Mouse (Mus musculus) midbrain, postnatal 0 days (tissue): Measurements from ENCODE around the gene 4930402H24Rik. TPM values are rescaled to one million over a fixed set of nuclear protein-coding genes. Genes with fewer than 3 reads are reported as not detected.

ENCODE experiments used
- ATAC-seq: fragments of 200-750 bp; cut with Nextera tagmentation; 2 replicates; pipeline ENCODE4 v1.8.0; 2017; ENCODE audit warnings: moderate number of reproducible peaks, mild to moderate bottlenecking, moderate TSS enrichment, moderate library complexity; ENCODE audit not compliant: low FRiP score
- DNase-seq: peaks from one replicate; pipeline ENCODE4 v3.0.0-alpha.2; 2015; ENCODE audit warnings: low spot score
- H3K27ac ChIP-seq: fragments of 300-500 bp; sonication (generic); 2 replicates; pipeline ENCODE4 v1.5.1; 2014; ENCODE audit warnings: low read depth, mild to moderate bottlenecking, low read length, mixed read lengths
- H3K27me3 ChIP-seq: fragments of 300-500 bp; sonication (generic); 2 replicates; pipeline ENCODE4 v1.6.1; 2014; ENCODE audit warnings: low read length, control low read depth, mixed read lengths; ENCODE audit not compliant: insufficient read depth
- H3K36me3 ChIP-seq: fragments of 300-500 bp; sonication (generic); 2 replicates; pipeline ENCODE4 v1.6.1; 2014; ENCODE audit warnings: low read length, control low read depth, mixed read lengths; ENCODE audit not compliant: insufficient read depth
- H3K4me1 ChIP-seq: fragments of 300-500 bp; sonication (generic); 2 replicates; pipeline ENCODE4 v1.6.1; 2014; ENCODE audit warnings: mild to moderate bottlenecking, control low read depth, antibody characterized with exemption, low read length, mixed read lengths; ENCODE audit not compliant: insufficient read depth
- H3K4me2 ChIP-seq: fragments of 300-500 bp; sonication (generic); 2 replicates; pipeline ENCODE4 v1.6.1; 2014; ENCODE audit warnings: low read depth, mild to moderate bottlenecking, low read length, mixed read lengths; ENCODE audit not compliant: poor library complexity, severe bottlenecking
- H3K4me3 ChIP-seq: fragments of 300-500 bp; sonication (generic); 2 replicates; pipeline ENCODE4 v1.5.1; 2014; ENCODE audit warnings: low read depth, mild to moderate bottlenecking, low read length, moderate library complexity
- H3K9ac ChIP-seq: fragments of 300-500 bp; sonication (generic); replicated peaks from 2 replicates; pipeline ENCODE4 v1.6.1; 2014; ENCODE audit warnings: mild to moderate bottlenecking, low read length, moderate library complexity, mixed read lengths; ENCODE audit not compliant: poor library complexity, severe bottlenecking
- H3K9me3 ChIP-seq: fragments of 300-500 bp; sonication (generic); 2 replicates; pipeline ENCODE4 v1.6.1; 2016; ENCODE audit warnings: low read length, control low read depth
- CTCF ChIP-seq: IDR thresholded peaks from 2 replicates; pipeline ENCODE4 v1.5.1; 2016; ENCODE audit warnings: antibody characterized with exemption, mild to moderate bottlenecking
- WGBS: fragments of 180-500 bp; shearing (Covaris S2); extraction: QIAGEN DNeasy Blood & Tissue Kit; methylation state at CpG from one replicate; pipeline ENCODE4 v1.1.7; 2014; 5-methylcytosine and 5-hydroxymethylcytosine counted together
- polyA plus RNA-seq: library from polyadenylated mRNA; unstranded; fragments of >200 nt; fragmentation: Nextera tagmentation; extraction: Ambion mirVana; gene quantifications from 2 replicates; pipeline ENCODE4 v1.2.1, GENCODE M21; 2015
- total RNA-seq: library from RNA; depleted of rRNA; stranded (reverse); fragments of >200 nt; gene quantifications from 2 replicates; pipeline ENCODE4 v1.2.3, GENCODE M21; 2014

The 4930402H24Rik gene
- total and polyA plus RNA-seq, 2 experiments from 2014 or later = 58.1 to 200 TPM

- no peak for DNase-seq
- ATAC-seq = no peak
- Histone ChIP-seq H3K9me3 (no peaks in the 10 kb centered on the region), H3K4me1 (no peaks in the 10 kb centered on the region), H3K4me3 (no peak overlapping the region), H3K27ac (no peak overlapping the region), H3K36me3 (no peaks in the 10 kb centered on the region), H3K4me2 (no peak overlapping the region), H3K9ac (no peak overlapping the region), H3K27me3 (no peaks in the 10 kb centered on the region)
- TF ChIP-seq CTCF = no peak
- WGBS = 70% methylated on average over 4 of the region's 4 CpGs
These were observed 56.5 kb downstream of the 4930402H24Rik start for GRCm38 (mm10) chr2:130849688-130850087.

GRCm38 (mm10) chr2:130848313-130848712 is 57.9 kb downstream of the 4930402H24Rik start:
- WGBS = 88% methylated on average over 4 of the region's 4 CpGs

GRCm38 (mm10) chr2:130843623-130844022 is 62.6 kb downstream of the 4930402H24Rik start:
- Histone ChIP-seq H3K36me3 (no peaks in the 10 kb centered on the region), H3K9me3 (no peaks in the 10 kb centered on the region), H3K4me3 (no peak overlapping the region), H3K9ac (no peak overlapping the region), H3K27me3 (no peaks in the 10 kb centered on the region), H3K27ac (no peak overlapping the region), H3K4me2 (no peak overlapping the region), H3K4me1 (no peaks in the 10 kb centered on the region)
- no peak for ATAC-seq
- DNase-seq = no peak
- no peak for TF ChIP-seq CTCF
- 91% methylated on average over 2 of the region's 2 CpGs for WGBS

More at GRCm38 (mm10) chr2:130848313-130848712, 57.9 kb downstream of the 4930402H24Rik start:
- Histone ChIP-seq H3K4me2 (no peak overlapping the region), H3K4me3 (no peak overlapping the region), H3K9ac (no peak overlapping the region), H3K27me3 (no peaks in the 10 kb centered on the region), H3K9me3 (no peaks in the 10 kb centered on the region), H3K27ac (no peak overlapping the region), H3K36me3 (no peaks in the 10 kb centered on the region), H3K4me1 (no peaks in the 10 kb centered on the region)
- no peak for DNase-seq
- ATAC-seq = no peak
- TF ChIP-seq CTCF = no peak

GRCm38 (mm10) chr2:130840846-130841245 is 65.4 kb downstream of the 4930402H24Rik start:
- H3K4me2 ChIP-seq = peak overlapping the region; percentile 59
- 2% methylated on average over 4 of the region's 4 CpGs for WGBS
- no peaks in the 10 kb centered on the region for H3K36me3 ChIP-seq
- DNase-seq (peak; percentile 98), ATAC-seq (peak; percentile 88)
- no peak for TF ChIP-seq CTCF
- H3K27me3 ChIP-seq = no peaks in the 10 kb centered on the region
- no peaks in the 10 kb centered on the region for H3K4me1 ChIP-seq
- no peaks in the 10 kb centered on the region for H3K9me3 ChIP-seq
- no peak overlapping the region for H3K9ac ChIP-seq
- peak overlapping the region; percentile 99 for H3K27ac ChIP-seq
- peak overlapping the region; percentile 99 for H3K4me3 ChIP-seq

- H3K36me3 ChIP-seq = no peaks in the 10 kb centered on the region
These were observed 66.1 kb downstream of the 4930402H24Rik start for GRCm38 (mm10) chr2:130839874-130840661.

GRCm38 (mm10) chr2:130839528-130839873 is 66.7 kb downstream of the 4930402H24Rik start:
- ATAC-seq = peak; percentile 64
- WGBS = under 1% methylated on average over 19 of the region's 19 CpGs
- peak; percentile 44; the same call in 1 of the 2 replicates for TF ChIP-seq CTCF

More at GRCm38 (mm10) chr2:130839874-130840661, 66.1 kb downstream of the 4930402H24Rik start:
- Histone ChIP-seq H3K9me3 (no peaks in the 10 kb centered on the region), H3K4me2 (peak overlapping the region; percentile 59), H3K4me1 (no peaks in the 10 kb centered on the region), H3K27me3 (no peaks in the 10 kb centered on the region), H3K9ac (peak overlapping the region; percentile 99), H3K27ac (peak overlapping the region; percentile 99), H3K4me3 (peak overlapping the region; percentile 99)
- DNase-seq (peak; percentile 84), ATAC-seq (peak; percentile 87)
- TF ChIP-seq CTCF = no peak
- WGBS = 1% methylated on average over 59 of the region's 77 CpGs

More at GRCm38 (mm10) chr2:130839528-130839873, 66.7 kb downstream of the 4930402H24Rik start:
- H3K27ac ChIP-seq = peak overlapping the region; percentile 99
- H3K4me3 ChIP-seq = peak overlapping the region; percentile 99
- no peaks in the 10 kb centered on the region for H3K27me3 ChIP-seq
- peak; percentile 67 for DNase-seq
- no peaks in the 10 kb centered on the region for H3K9me3 ChIP-seq
- H3K36me3 ChIP-seq = no peaks in the 10 kb centered on the region
- H3K4me1 ChIP-seq = no peaks in the 10 kb centered on the region
- H3K4me2 ChIP-seq = peak overlapping the region; percentile 59
- peak overlapping the region; percentile 99 for H3K9ac ChIP-seq
